Mouse (Mus musculus) ES-Bruce4 (cell line): Measurements from ENCODE around the gene Nid2. TPM values are rescaled to one million over a fixed set of nuclear protein-coding genes. Genes with fewer than 3 reads are reported as not detected.

ENCODE experiments used
- H3K27ac ChIP-seq: 2 replicates; pipeline ENCODE4 v1.5.1; 2012; ENCODE audit warnings: low read length, inconsistent platforms; ENCODE audit not compliant: insufficient read depth
- H3K27me3 ChIP-seq: 2 replicates; pipeline ENCODE4 v1.6.1; 2012; ENCODE audit warnings: mild to moderate bottlenecking, low read length, inconsistent platforms; ENCODE audit not compliant: control insufficient read depth, poor library complexity, insufficient read depth, severe bottlenecking
- H3K36me3 ChIP-seq: 2 replicates; pipeline ENCODE4 v1.6.1; 2012; ENCODE audit warnings: inconsistent platforms, mild to moderate bottlenecking, low read length, moderate library complexity; ENCODE audit not compliant: control insufficient read depth, poor library complexity, insufficient read depth, severe bottlenecking
- H3K4me1 ChIP-seq: one replicate; pipeline ENCODE4 v1.8.1; 2011; ENCODE audit warnings: low read length; ENCODE audit not compliant: control insufficient read depth, insufficient read depth
- H3K4me3 ChIP-seq: 2 replicates; pipeline ENCODE4 v1.5.1; 2011; ENCODE audit warnings: low read depth, mild to moderate bottlenecking, low read length
- H3K9ac ChIP-seq: 2 replicates; pipeline ENCODE4 v1.6.1; 2012; ENCODE audit warnings: low read depth, mild to moderate bottlenecking, inconsistent platforms; ENCODE audit not compliant: poor library complexity, severe bottlenecking
- H3K9me3 ChIP-seq: replicated peaks from 2 replicates; pipeline ENCODE4 v1.6.1; 2012; ENCODE audit warnings: mild to moderate bottlenecking, low read length, inconsistent platforms; ENCODE audit not compliant: control insufficient read depth, poor library complexity, insufficient read depth, severe bottlenecking
- CTCF ChIP-seq: IDR thresholded peaks from one replicate; pipeline ENCODE4 v1.8.1; 2011; ENCODE audit warnings: low read depth, low read length
- EP300 ChIP-seq: IDR thresholded peaks from 2 replicates; pipeline ENCODE4 v1.6.1; 2011; ENCODE audit warnings: low read depth, low read length; ENCODE audit not compliant: insufficient read depth
- POLR2A ChIP-seq: IDR thresholded peaks from one replicate; pipeline ENCODE4 v1.8.1; 2011; ENCODE audit warnings: low read length; ENCODE audit not compliant: insufficient read depth
- polyA plus RNA-seq: library from polyadenylated mRNA; stranded (reverse); fragments of >200 nt; gene quantifications from 2 replicates; pipeline ENCODE4 v1.2.4, GENCODE M21; 2011; ENCODE audit warnings: low read depth; ENCODE audit not compliant: missing spikeins, insufficient read depth, insufficient read length

Gene Nid2
- polyA plus RNA-seq, 1 experiment: 125 TPM

DNA sequence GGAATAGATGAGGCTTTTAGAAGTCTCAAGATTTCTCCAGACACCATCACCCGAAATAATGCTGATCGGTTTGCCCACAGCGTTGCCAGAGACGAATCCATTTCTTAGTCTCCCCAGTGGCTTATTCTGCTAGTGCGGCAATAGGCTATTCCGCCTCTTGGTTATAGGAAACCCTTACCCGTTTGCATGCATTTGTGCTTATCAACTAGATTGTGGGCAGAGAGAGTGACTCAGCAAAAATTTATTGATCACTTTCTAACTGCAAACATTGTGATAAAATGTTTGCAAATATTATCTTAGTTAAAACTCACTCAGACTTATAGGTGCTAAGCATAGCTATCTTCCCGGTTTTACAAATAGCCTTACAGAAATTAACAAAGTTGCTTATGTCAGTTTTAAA, 13.3 kb downstream of the Nid2 start:
- Histone ChIP-seq H3K9me3 (no peaks in the 10 kb centered on the region), H3K4me3 (no peak overlapping the region), H3K4me1 (peaks cover 5% of the 10 kb centered on the region), H3K27ac (no peak overlapping the region), H3K27me3 (no peaks in the 10 kb centered on the region), H3K36me3 (peaks cover 39% of the 10 kb centered on the region), H3K9ac (no peak overlapping the region)
- TF ChIP-seq POLR2A (no peak), EP300 (no peak), CTCF (no peak)

DNA sequence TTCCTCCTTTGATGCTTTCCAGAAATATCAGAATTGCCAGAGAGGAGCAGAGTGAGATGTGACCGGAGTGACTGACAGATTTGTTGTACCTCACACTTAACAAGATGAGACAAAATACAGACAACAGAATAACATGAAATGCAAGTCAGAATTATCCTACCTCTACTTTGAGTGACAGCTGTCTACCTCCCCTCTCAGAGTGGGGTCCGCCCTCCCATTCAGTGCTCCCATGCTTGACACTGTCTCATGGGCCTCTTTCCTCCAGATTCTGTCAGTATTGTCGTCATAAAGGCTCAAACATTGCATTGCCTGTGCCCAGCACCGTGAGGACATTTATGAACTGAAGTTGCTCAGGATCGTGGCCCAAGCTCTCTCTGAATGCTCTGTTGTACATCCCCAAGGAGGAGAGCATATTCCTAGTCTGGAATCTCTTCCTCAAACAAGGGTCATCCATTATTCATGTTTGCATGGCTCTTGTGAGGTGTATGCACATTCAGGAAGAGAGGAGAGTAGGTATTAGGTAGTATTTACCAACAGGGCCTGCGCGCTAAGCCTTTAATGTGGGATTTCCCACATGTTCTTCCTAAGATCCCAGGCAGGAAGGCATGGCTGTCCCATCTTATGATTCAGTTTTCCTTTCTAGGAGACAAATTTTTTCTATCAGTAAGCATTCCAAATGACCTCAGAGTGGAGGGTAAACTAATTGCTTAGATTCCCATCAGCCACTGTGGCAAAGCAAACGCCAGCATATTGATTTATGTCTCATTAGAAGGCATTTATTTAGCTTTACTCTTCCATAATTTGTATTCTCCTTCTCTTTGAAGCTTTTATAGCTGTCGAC, 14.7 kb downstream of the Nid2 start:
- TF ChIP-seq POLR2A (no peak), CTCF (no peak), EP300 (no peak)
- H3K36me3 ChIP-seq: peaks cover 42% of the 10 kb centered on the region
- H3K4me1 ChIP-seq: peaks cover under 1% of the 10 kb centered on the region

DNA sequence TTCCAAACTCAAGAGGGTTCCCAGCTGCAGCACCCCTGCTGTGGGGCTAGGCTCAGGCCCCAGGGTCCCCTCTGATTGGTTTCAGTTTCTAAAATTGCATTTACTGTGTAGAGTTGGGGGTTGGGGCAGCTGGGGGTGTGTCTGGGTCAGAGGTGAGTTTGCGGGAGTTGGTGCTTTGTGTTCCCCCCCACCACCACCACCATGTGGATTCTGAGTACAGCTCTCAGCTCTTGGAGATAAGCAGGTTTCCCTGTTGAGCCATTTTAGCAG, 15.2 kb downstream of the Nid2 start:
- no peak overlapping the region for H3K27ac ChIP-seq

More for the DNA sequence above, 14.7 kb downstream of the Nid2 start:
- Histone ChIP-seq H3K27me3 (no peaks in the 10 kb centered on the region), H3K9ac (no peak overlapping the region), H3K4me3 (no peak overlapping the region), H3K27ac (no peak overlapping the region), H3K9me3 (no peaks in the 10 kb centered on the region)

DNA sequence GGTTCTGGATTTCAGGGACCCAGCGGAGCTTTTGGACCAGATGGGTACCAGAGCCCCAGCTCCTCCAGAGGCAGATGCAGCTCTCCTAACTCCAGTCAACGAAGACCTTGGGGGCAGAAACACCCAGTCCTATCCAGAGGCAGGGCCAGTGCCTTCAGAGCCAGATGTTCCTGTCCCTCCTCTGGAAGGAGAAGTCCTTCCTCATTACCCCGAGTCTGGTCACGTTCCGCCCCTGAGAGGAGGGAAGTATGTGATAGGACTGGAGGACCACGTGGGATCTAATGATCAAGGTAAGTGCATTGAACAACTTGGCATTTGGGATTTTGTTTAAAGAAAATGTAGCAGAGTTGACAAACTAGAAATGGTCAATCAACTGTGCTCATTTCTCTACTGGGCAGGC, 17.6 kb downstream of the Nid2 start:
- Histone ChIP-seq H3K4me3 (no peak overlapping the region), H3K27me3 (no peaks in the 10 kb centered on the region), H3K9ac (no peak overlapping the region), H3K36me3 (peaks cover 40% of the 10 kb centered on the region), H3K4me1 (no peaks in the 10 kb centered on the region), H3K27ac (no peak overlapping the region), H3K9me3 (no peaks in the 10 kb centered on the region)
- TF ChIP-seq CTCF: no peak
- no peak for TF ChIP-seq POLR2A
- TF ChIP-seq EP300: no peak

More for the DNA sequence above, 15.2 kb downstream of the Nid2 start:
- Histone ChIP-seq H3K27me3 (no peaks in the 10 kb centered on the region), H3K9ac (no peak overlapping the region), H3K4me3 (no peak overlapping the region), H3K9me3 (no peaks in the 10 kb centered on the region), H3K36me3 (peaks cover 42% of the 10 kb centered on the region), H3K4me1 (no peaks in the 10 kb centered on the region)
- TF ChIP-seq CTCF (no peak), EP300 (no peak), POLR2A (no peak)

GRCm38 (mm10) chr14:19769441-19770200, 18.6 kb downstream of the Nid2 start:
- Histone ChIP-seq H3K4me1 (no peaks in the 10 kb centered on the region), H3K9ac (no peak overlapping the region), H3K27me3 (no peaks in the 10 kb centered on the region), H3K9me3 (no peaks in the 10 kb centered on the region), H3K27ac (no peak overlapping the region), H3K4me3 (no peak overlapping the region), H3K36me3 (peaks cover 30% of the 10 kb centered on the region)
- no peak for TF ChIP-seq CTCF
- no peak for TF ChIP-seq POLR2A
- no peak for TF ChIP-seq EP300

GRCm38 (mm10) chr14:19771173-19771572, 20.1 kb downstream of the Nid2 start:
- H3K27me3 ChIP-seq: no peaks in the 10 kb centered on the region
- TF ChIP-seq EP300: no peak
- no peak for TF ChIP-seq POLR2A
- TF ChIP-seq CTCF: no peak
- H3K9ac ChIP-seq: no peak overlapping the region
- no peaks in the 10 kb centered on the region for H3K4me1 ChIP-seq
- H3K36me3 ChIP-seq: peaks cover 17% of the 10 kb centered on the region
- no peaks in the 10 kb centered on the region; the same call in 1 of the 2 replicates for H3K9me3 ChIP-seq
- no peak overlapping the region for H3K27ac ChIP-seq
- no peak overlapping the region for H3K4me3 ChIP-seq
